Mouse (Mus musculus) gastrocnemius, adult 2 months (tissue): ENCODE results near the gene Smarcal1. TPM values are rescaled to one million over a fixed set of nuclear protein-coding genes. Genes with fewer than 3 reads are reported as not detected.

ENCODE experiments used
- DNase-seq: peaks from one replicate; pipeline ENCODE4 v3.0.0; 2022
- H3K27ac ChIP-seq: fragments of 200-600 bp; 2 replicates; pipeline ENCODE4 v1.8.1; 2022; ENCODE audit warnings: mild to moderate bottlenecking
- H3K4me3 ChIP-seq: fragments of 200-600 bp; 2 replicates; pipeline ENCODE4 v1.8.1; 2022; ENCODE audit warnings: mild to moderate bottlenecking, moderate library complexity
- CTCF ChIP-seq: fragments of 200-600 bp; IDR thresholded peaks from 2 replicates; pipeline ENCODE4 v1.8.1; 2022; ENCODE audit warnings: antibody characterized with exemption, mild to moderate bottlenecking, moderate library complexity
- intact Hi-C: fragments of 180-260 bp; cut with DNase I; formaldehyde crosslinking; loops from one replicate; pipeline ENCODE4 v1.15.1; 2025
- total RNA-seq, 2 experiments: library from RNA; stranded (reverse); gene quantifications; 2 replicates each; pipeline ENCODE4 v1.2.3; 2021

The Smarcal1 gene
- total RNA-seq, 2 experiments from 2014 or later: 20.4 to 21.8 TPM

- no peak for DNase-seq
- intact Hi-C loops: loop anchor here (10.0 kb wide), 1 partner anchor 260 kb away; no protein-coding TSS in a partner anchor
- Histone ChIP-seq H3K27ac (no peak overlapping the region), H3K4me3 (no peak overlapping the region)
- TF ChIP-seq CTCF: no peak
Observed at GRCm38 (mm10) chr1:72574608-72575007, 8.4 kb upstream of the Smarcal1 start.

GRCm38 (mm10) chr1:72575121-72575520 is 7.9 kb upstream of the Smarcal1 start:
- H3K4me3 ChIP-seq: no peak overlapping the region
- intact Hi-C loops: loop anchor here (10.0 kb wide), 1 partner anchor 260 kb away; no protein-coding TSS in a partner anchor
- no peak for DNase-seq
- no peak overlapping the region for H3K27ac ChIP-seq
- peak; percentile 57 for TF ChIP-seq CTCF

GRCm38 (mm10) chr1:72577481-72577922 is 5.5 kb upstream of the Smarcal1 start:
- intact Hi-C loops: loop anchor here (10.0 kb wide), 1 partner anchor 263 kb away; no protein-coding TSS in a partner anchor
- H3K27ac ChIP-seq: no peak overlapping the region
- TF ChIP-seq CTCF: no peak
- DNase-seq: no peak
- H3K4me3 ChIP-seq: no peak overlapping the region

- Histone ChIP-seq H3K27ac (no peak overlapping the region), H3K4me3 (no peak overlapping the region)
- no peak for TF ChIP-seq CTCF
- intact Hi-C loops: loop anchor here (10.0 kb wide), 1 partner anchor 264 kb away; no protein-coding TSS in a partner anchor
- no peak for DNase-seq
Observed at GRCm38 (mm10) chr1:72578351-72578750, 4.7 kb upstream of the Smarcal1 start.

GRCm38 (mm10) chr1:72578806-72579205 is 4.2 kb upstream of the Smarcal1 start:
- TF ChIP-seq CTCF: no peak
- Histone ChIP-seq H3K4me3 (no peak overlapping the region), H3K27ac (no peak overlapping the region)
- no peak for DNase-seq
- intact Hi-C loops: loop anchor here (10.0 kb wide), 1 partner anchor 264 kb away; no protein-coding TSS in a partner anchor

- intact Hi-C loops: loop anchor here (5.0 kb wide), 1 partner anchor 137 kb away; no protein-coding TSS in a partner anchor
- Histone ChIP-seq H3K27ac (peak overlapping the region; percentile 93), H3K4me3 (peak overlapping the region; percentile 94)
- no peak for TF ChIP-seq CTCF
- no peak for DNase-seq
Observed at GRCm38 (mm10) chr1:72583906-72584305, 855 bp downstream of the Smarcal1 start.

GRCm38 (mm10) chr1:72585971-72586875 is 3.2 kb downstream of the Smarcal1 start:
- H3K27ac ChIP-seq: no peak overlapping the region
- H3K4me3 ChIP-seq: no peak overlapping the region
- DNase-seq: no peak
- intact Hi-C loops: no loop called here
- no peak for TF ChIP-seq CTCF

GRCm38 (mm10) chr1:72587532-72587931 is 4.5 kb downstream of the Smarcal1 start:
- Histone ChIP-seq H3K27ac (no peak overlapping the region), H3K4me3 (no peak overlapping the region)
- DNase-seq: no peak
- TF ChIP-seq CTCF: no peak
- intact Hi-C loops: no loop called here

- Histone ChIP-seq H3K4me3 (no peak overlapping the region), H3K27ac (no peak overlapping the region)
- TF ChIP-seq CTCF: no peak
- no peak for DNase-seq
- intact Hi-C loops: no loop called here
Observed at GRCm38 (mm10) chr1:72588763-72589162, 5.7 kb downstream of the Smarcal1 start.

- intact Hi-C loops: loop anchor here (10.0 kb wide), 1 partner anchor 124 kb away; the partner anchor contains the start of gene Rpl37a
- TF ChIP-seq CTCF: no peak
- Histone ChIP-seq H3K27ac (no peak overlapping the region), H3K4me3 (no peak overlapping the region)
- no peak for DNase-seq
Observed at GRCm38 (mm10) chr1:72590636-72591035, 7.6 kb downstream of the Smarcal1 start.

GRCm38 (mm10) chr1:72592350-72592749 is 9.3 kb downstream of the Smarcal1 start:
- intact Hi-C loops: loop anchor here (10.0 kb wide), 1 partner anchor 122 kb away; the partner anchor contains the start of gene Rpl37a
- no peak overlapping the region for H3K4me3 ChIP-seq
- TF ChIP-seq CTCF: no peak
- DNase-seq: no peak
- H3K27ac ChIP-seq: peak overlapping the region; percentile 81

- peak; percentile 27; the same call in 1 of the 2 replicates for TF ChIP-seq CTCF
- intact Hi-C loops: loop anchor here (10.0 kb wide), 1 partner anchor 121 kb away; the partner anchor contains the start of gene Rpl37a
- peak overlapping the region; percentile 43 for H3K4me3 ChIP-seq
- DNase-seq: peak; percentile 66
- H3K27ac ChIP-seq: peak overlapping the region; percentile 81
Observed at GRCm38 (mm10) chr1:72593340-72593951, 10.4 kb downstream of the Smarcal1 start.
